Mouse (Mus musculus) mature B cell (primary cell): ENCODE data around the gene Eef2k.

Experiments used
- in situ Hi-C: fragments of 300-500 bp; cut with MboI; formaldehyde crosslinking; loops from 2 replicates; pipeline ENCODE4 v1.14.3; 2019

Gene Eef2k

GRCm38 (mm10) chr7:120842345-120843036 lies at the start of gene Eef2k:
Gene Eef2k, plus strand, starts transcription at chr7:120842831.
- in situ Hi-C loops: loop anchor here (5.0 to 25.0 kb wide), 3 partner anchors 60 to 955 kb away; partner anchors contain the start of genes Dcun1d3, Lyrm1 and Usp31

GRCm38 (mm10) chr7:120795544-120795943 lies 47.1 kb upstream of the Eef2k start:
- in situ Hi-C loops: no loop called here

- in situ Hi-C loops: no loop called here
These were observed 46.3 kb upstream of the Eef2k start for GRCm38 (mm10) chr7:120796369-120796768.

GRCm38 (mm10) chr7:120803268-120803667 lies 39.4 kb upstream of the Eef2k start:
- in situ Hi-C loops: no loop called here

GRCm38 (mm10) chr7:120809705-120810104 lies 32.9 kb upstream of the Eef2k start:
- in situ Hi-C loops: no loop called here

GRCm38 (mm10) chr7:120811834-120812415 lies 30.7 kb upstream of the Eef2k start, which contains the start of gene Gm5737:
Gene Gm5737, plus strand, starts transcription at chr7:120812365.
- in situ Hi-C loops: no loop called here

GRCm38 (mm10) chr7:120817552-120817951 lies 25.1 kb upstream of the Eef2k start:
- in situ Hi-C loops: no loop called here

GRCm38 (mm10) chr7:120819386-120819785 lies 23.2 kb upstream of the Eef2k start:
- in situ Hi-C loops: no loop called here

- in situ Hi-C loops: no loop called here
These were observed 19.4 kb upstream of the Eef2k start for GRCm38 (mm10) chr7:120823248-120823647.

GRCm38 (mm10) chr7:120825097-120825496 lies 17.5 kb upstream of the Eef2k start:
- in situ Hi-C loops: loop anchor here (25.0 kb wide), 2 partner anchors 887 to 938 kb away; partner anchors contain the start of genes Dcun1d3, Lyrm1 and Usp31

GRCm38 (mm10) chr7:120826408-120826807 lies 16.2 kb upstream of the Eef2k start:
- in situ Hi-C loops: loop anchor here (25.0 kb wide), 2 partner anchors 886 to 939 kb away; partner anchors contain the start of genes Dcun1d3, Lyrm1 and Usp31

GRCm38 (mm10) chr7:120830431-120831381 lies 11.9 kb upstream of the Eef2k start:
- in situ Hi-C loops: loop anchor here (25.0 kb wide), 2 partner anchors 882 to 943 kb away; partner anchors contain the start of genes Dcun1d3, Lyrm1 and Usp31

GRCm38 (mm10) chr7:120834426-120834825 lies 8.2 kb upstream of the Eef2k start:
- in situ Hi-C loops: loop anchor here (25.0 kb wide), 2 partner anchors 878 to 947 kb away; partner anchors contain the start of genes Dcun1d3, Lyrm1 and Usp31

- in situ Hi-C loops: loop anchor here (25.0 kb wide), 2 partner anchors 877 to 948 kb away; partner anchors contain the start of genes Dcun1d3, Lyrm1 and Usp31
These were observed 7.7 kb upstream of the Eef2k start for GRCm38 (mm10) chr7:120834863-120835372.

GRCm38 (mm10) chr7:120835449-120836359 lies 6.9 kb upstream of the Eef2k start:
- in situ Hi-C loops: loop anchor here (25.0 kb wide), 2 partner anchors 877 to 948 kb away; partner anchors contain the start of genes Dcun1d3, Lyrm1 and Usp31

GRCm38 (mm10) chr7:120836361-120836760 lies 6.3 kb upstream of the Eef2k start:
- in situ Hi-C loops: loop anchor here (25.0 kb wide), 2 partner anchors 876 to 949 kb away; partner anchors contain the start of genes Dcun1d3, Lyrm1 and Usp31

GRCm38 (mm10) chr7:120838436-120839160 lies 4.0 kb upstream of the Eef2k start:
- in situ Hi-C loops: loop anchor here (25.0 kb wide), 2 partner anchors 874 to 951 kb away; partner anchors contain the start of genes Dcun1d3, Lyrm1 and Usp31

- in situ Hi-C loops: loop anchor here (5.0 to 25.0 kb wide), 3 partner anchors 63 to 952 kb away; partner anchors contain the start of genes Dcun1d3, Lyrm1 and Usp31
These were observed 2.8 kb upstream of the Eef2k start for GRCm38 (mm10) chr7:120839786-120840185.

GRCm38 (mm10) chr7:120843037-120843621 lies 498 bp downstream of the Eef2k start:
- in situ Hi-C loops: loop anchor here (5.0 to 25.0 kb wide), 3 partner anchors 59 to 956 kb away; partner anchors contain the start of genes Dcun1d3, Lyrm1 and Usp31
